Mouse (Mus musculus) left cerebral cortex, postnatal 25 days (tissue): ENCODE data around the gene Sema5a. TPM values are rescaled to one million over a fixed set of nuclear protein-coding genes. Genes with fewer than 3 reads are reported as not detected.
"Not testable (repeated sequence)": the region's sequence is repeated elsewhere in the genome, so short reads cannot be mapped to it uniquely, and the experiment has no call there.

Source experiments
- DNase-seq, 2 experiments: peaks; one replicate each; pipeline ENCODE4 v3.0.0; 2022; ENCODE audit warnings: low spot score in 2 of 2, mixed read lengths in 1 of 2
- intact Hi-C: fragments of 180-260 bp; cut with DNase I; formaldehyde crosslinking; loops from one replicate; pipeline ENCODE4 v1.15.1; 2025
- total RNA-seq, 2 experiments: library from RNA; stranded (reverse); gene quantifications; 2 replicates each; pipeline ENCODE4 v1.2.3; 2021

Sema5a gene
- total RNA-seq: 10 to 100 TPM; 22.7 to 28.7 TPM

DNA sequence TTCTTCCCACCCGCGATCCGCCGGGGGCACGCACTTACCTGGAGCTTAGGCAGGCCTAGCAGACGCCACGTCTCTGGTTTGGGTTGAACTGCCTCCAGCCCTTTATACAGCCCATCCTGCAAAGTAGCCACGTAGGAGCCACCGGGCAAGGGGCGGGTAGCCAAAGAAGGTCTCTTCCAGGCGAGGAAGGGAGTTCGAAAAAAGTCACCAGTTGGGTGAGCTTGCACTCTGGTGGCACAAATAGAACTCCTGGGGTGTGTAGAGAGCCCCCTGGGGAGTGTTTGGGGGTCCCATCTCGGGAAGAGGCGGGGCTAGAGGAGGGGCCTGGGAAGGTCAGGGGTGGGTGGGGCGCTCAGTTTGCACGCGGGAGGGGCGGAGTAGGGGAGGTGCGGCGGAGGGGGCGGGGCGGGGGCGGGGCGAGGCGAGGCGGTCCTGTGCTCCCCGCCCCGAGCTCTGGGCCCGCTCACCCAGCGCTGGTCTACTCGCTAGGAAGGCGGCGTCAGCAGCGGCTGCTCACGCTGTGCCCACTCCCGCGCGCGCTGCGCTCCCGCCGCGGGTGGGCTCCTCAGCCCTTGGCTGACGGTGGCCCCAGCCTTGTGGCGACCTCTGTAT lies at the start of gene Sema5a:
TSS of gene Sema5a (plus strand) at position 467 of the 612 bp plus-strand sequence.
- DNase-seq: peak; percentile 35 to 46
- intact Hi-C loops: loop anchor here (5.0 to 10.0 kb wide), 3 partner anchors 242 to 632 kb away; no protein-coding TSS in a partner anchor

DNA sequence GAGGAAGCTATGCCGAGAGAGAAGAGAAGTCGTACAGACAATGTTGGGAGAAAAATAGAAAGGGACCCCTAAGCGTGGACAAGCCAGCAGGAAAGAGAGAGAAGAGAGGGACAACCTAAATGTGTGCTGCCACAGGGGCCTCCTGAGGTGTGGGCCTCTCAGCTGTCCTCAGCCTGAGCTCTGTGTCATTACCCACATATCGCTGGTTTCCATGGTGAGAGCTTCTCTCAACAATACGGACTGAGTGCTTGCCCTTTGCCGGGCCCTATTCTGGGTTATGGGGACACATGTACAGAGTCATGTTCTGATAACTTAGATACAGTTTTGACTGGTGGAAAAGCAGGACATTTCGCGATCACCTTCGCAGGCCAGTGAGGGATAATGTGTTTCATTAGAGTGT lies 46.5 kb upstream of the Sema5a start:
- DNase-seq: no peak
- intact Hi-C loops: no loop called here

DNA sequence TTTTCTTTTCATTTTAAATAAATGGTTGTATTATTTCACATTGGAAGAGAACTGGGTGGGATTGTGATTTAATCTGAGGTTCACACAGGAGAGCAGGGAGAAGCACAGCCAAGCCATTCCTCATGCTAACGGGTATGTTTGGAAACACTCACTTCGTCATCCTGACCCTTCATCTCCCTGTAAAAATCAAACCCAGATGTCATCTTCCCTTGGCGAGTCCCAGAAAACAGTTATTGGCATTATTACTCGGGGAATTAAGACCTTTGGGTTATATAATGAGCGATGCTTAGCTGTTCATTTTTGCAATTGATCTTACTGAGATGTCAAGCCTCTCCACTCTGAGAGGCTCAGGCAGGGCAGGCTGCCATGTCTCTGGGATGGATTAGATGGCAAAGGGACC lies 46.0 kb upstream of the Sema5a start:
- intact Hi-C loops: no loop called here
- no peak for DNase-seq

DNA sequence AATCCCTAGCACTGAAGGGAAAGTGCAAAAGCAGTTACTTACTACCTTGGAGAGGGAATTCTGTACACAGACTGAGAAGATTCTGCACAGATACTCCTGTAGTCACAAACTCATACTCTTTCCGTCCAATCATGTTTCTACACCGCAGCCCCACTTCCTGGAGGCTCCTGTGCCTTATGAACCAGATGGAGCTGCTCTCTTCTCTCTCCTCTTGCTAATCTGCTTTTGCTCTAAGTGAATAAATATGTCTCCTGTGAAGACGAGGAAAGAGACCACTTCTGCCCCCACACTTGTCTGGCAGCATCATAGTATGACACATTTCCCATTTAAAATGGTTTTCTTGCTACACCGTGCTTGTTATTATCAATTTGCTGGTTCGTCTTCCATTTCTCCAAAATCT lies 41.4 kb upstream of the Sema5a start:
- peak in 1 of 2 experiments; percentile 59 for DNase-seq
- intact Hi-C loops: no loop called here

DNA sequence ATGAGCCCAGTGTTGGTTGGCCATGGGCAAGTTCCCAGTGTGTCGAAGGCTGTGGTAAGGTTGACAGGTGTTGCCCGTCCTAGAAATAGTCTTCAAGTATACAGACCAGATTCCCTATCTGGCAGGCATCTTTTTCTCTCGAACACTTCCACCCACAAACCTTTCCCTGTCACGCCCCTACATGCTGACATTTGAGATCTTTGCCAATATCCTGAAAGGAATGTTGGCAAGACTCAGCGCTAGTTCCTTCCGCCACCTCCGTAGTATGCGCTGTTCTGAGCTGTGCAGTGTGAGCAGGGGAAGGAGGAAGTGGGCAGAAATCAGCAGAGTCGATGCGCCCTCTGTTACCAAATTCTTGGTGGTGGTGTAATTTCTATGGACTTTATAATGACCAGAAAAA lies 39.7 kb upstream of the Sema5a start:
- intact Hi-C loops: no loop called here
- peak; percentile 14 to 72 for DNase-seq

DNA sequence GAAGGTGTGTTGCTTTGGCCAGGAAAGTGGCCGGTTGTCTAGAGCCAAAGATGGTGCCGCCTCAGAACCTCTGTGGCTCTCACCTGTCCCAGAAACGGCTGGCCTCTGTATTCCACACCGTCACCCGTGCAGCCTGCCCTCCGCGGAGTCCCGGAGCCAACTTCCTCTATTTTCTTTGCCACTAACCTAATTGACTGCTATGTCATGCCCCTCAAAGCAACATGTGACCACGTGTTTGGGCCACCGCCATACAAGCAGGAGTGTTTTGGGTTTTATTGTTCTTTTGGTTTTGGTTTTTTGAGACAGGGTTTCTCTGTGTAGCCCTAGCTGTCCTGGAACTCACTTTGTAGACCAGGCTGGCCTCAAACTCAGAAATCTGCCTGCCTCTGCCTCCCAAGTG lies 29.9 kb upstream of the Sema5a start:
- not testable (repeated sequence) for DNase-seq

DNA sequence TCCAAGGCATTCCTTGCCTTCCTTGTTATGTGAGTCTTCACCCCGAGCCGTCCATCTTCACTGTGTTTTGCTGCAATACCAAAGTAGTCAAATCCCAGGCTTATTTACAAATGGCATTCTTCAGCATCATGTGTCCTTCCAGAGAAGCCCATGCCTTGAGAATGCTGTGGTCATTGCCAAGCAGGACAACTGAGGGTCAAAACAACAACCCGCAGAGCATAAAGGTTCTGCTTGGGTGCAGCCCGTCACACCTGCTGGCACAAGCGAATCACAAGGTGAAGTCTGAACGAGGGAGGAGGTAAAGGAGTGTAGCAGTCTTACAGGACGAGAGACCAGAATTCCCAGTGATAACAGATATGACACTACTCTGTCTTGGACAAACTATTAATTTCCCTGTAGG lies 21.6 kb upstream of the Sema5a start:
- intact Hi-C loops: no loop called here

More for the DNA sequence above, 29.9 kb upstream of the Sema5a start:
- intact Hi-C loops: loop anchor here (1.0 kb wide), 1 partner anchor 7 kb away; no protein-coding TSS in a partner anchor

DNA sequence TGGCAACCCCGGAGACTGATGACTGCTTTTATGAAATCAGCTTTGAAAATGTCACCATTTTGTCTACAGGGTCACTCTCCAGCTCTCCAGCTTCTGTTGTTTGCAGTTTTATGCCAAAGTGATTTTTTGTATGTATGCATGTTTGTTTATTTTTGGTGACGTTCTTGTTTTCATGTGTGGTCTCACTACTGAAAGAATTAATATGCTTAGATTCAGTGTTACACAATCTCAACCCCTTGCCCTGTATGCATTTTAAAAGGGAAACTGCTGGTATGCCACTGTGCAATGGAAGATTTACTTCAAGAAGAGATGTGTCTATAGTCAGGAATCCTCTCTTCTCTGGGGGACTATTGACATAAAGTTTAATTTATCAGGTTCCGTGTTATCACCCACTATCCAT lies 19.2 kb upstream of the Sema5a start:
- intact Hi-C loops: no loop called here
- no peak for DNase-seq

More for the DNA sequence above, 21.6 kb upstream of the Sema5a start:
- no peak for DNase-seq

DNA sequence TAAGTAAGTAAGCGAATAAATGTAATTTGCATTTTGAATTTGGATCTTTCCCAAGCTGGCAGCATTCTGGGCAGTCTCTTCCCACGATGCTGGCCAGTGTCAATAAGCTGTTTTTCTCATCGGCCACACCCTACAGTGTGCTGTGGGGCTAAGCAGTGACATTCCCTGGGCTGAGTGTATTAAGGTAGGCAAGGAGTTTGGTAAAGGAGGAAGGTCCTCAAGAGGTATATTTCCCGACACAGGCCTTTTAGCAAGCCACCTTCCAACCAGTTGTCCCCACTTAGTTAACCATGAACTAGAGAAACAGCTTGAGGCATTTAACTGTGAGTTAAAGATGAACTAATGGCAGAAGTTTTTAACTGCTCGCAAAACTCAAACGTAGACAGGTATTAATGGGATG lies 18.2 kb upstream of the Sema5a start:
- intact Hi-C loops: no loop called here
- DNase-seq: no peak

DNA sequence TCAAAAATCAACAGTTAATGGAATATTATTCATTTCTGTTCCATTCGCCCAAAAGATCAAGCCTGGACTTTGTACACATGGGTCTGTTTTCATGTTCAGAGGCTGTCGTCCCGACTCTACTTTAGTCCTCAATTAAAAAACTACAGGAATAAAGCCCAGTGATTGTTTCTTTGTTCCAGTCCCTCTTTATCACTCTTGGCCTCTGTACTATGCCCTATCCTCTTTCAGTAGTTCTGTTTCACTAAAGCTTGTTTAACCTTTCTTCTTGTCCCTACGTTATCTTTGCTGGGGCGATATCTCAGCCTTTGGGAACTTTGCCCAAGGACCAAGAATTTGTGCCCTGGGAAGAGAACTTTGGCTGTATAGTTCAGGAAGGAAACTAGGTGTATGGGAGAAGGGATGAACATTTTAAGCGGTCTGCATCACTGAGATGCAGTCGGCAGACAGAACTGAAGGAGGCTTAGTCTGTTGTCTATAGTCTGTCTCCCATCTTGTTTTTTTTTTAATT lies 17.7 kb upstream of the Sema5a start:
- DNase-seq: no peak
- intact Hi-C loops: no loop called here

DNA sequence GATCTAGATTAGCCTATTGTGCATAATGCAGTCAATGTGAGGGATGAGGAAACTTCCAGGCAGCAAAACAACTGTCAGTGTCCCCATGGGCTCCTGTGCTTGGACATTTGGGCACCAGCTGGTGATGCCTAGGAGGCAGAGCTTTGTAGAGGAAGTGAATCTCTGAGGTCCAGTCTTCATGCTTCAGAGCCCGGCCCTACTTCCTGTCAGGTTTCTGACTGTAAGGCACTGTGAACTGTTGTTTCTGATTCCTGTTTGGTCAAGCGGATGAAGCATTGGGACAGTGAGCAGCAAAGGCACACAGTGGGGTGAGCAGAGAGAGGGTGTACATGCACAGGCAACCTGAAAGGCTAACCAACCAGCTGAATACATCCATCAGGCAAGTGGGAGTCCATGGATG lies 14.5 kb upstream of the Sema5a start:
- no peak for DNase-seq
- intact Hi-C loops: no loop called here

DNA sequence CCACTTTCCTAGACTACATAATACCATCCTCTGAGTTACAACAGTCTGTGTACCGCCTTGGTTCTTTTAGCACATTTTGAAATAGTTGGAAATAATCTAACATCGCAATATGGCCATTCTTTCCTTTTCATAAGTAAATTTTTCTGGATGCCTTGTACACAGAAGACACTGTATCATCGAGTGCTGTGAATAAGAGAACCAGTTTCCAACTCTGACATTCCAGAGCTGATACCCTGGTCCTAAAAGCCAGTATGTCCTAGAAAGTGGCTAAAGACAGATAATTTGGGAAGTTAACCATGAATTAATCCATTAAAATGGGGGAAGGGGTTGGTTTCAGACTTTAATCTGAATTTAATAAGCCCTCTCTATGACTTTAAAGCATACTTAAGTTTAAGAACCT lies 12.4 kb upstream of the Sema5a start:
- no peak for DNase-seq
- intact Hi-C loops: no loop called here

DNA sequence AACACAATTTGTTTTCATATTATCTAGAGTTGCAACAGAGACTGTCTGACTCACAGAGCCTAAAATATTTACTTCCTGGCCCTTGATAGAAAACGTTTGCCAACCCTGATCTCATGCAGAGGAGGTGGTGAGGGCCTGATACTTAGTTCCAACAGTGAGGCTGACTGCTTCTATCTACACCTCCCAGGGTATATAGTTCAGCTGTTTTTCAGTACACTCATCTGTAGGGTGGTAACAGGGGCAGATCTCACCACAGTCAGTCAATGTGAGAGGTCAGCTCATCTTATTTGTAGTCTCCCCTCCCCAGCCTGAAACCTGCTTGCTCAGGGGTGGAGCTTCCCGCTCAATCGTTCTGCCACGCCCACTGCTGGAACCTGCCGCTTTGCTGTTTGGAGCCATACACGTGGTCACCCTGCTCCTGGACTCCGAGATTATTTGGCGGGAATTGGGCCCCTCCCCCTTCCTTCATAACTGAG lies 11.9 kb upstream of the Sema5a start:
- intact Hi-C loops, DNase-seq: not testable (repeated sequence)

DNA sequence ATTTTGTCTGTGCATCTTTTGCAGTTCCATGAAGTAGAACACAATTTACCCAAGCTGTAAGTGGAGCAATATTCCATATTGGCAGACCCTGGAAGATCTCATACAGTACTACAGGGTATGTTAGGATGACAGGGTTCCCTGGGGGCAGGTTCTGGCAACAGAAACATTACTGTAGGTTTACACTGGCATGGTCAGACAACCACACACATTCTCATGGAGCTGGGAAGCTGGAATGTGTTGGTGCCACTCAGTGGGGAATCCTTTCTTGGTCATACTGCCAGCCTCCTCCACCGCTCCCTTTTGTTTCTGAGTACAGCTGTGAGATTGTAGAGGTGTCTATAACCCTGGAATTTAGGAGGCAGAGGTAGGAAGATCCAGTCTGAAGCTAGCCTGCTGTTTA lies 11.2 kb upstream of the Sema5a start:
- no peak for DNase-seq
- intact Hi-C loops: no loop called here

DNA sequence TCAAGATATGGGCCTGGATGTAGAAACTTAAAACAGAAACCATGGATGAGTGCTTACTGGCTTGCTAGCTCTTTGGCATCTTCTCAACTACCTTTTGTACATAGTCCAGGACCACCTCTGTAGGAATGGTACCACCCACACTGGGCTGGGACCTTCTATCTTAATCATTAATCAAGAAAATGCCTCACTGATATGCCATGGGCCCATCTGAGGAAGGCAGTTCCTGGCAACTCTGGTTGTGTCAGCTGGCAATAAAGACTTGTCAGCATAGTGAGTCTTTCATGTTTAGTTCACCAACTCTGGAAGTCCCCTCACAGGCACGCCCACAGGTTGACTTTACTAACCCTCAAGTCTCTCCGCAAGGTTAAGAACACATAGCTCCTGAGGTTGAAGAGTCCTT lies 5.5 kb upstream of the Sema5a start:
- no peak for DNase-seq
- intact Hi-C loops: loop anchor here (5.0 kb wide), 1 partner anchor 227 kb away; no protein-coding TSS in a partner anchor

DNA sequence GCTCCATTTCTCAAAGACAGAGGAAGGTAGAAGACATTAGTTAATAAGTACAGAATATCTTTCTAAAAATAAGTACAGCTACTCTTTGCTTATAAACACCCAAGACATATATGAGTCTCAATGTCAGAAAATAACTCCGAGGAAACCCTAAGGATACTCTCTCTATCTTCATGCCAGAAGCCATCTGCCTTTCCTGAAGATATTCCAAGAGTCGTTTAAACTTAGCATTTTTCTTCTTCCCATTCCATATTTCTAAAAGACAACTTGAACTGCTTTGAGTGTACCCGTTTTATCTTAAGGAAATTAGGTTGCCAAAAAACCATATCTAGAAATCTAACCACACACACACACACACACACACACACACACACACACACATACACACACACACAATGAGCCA lies 4.5 kb upstream of the Sema5a start:
- peak in 1 of 2 experiments; percentile 29 for DNase-seq
- intact Hi-C loops: loop anchor here (5.0 to 10.0 kb wide), 3 partner anchors 238 to 628 kb away; no protein-coding TSS in a partner anchor

DNA sequence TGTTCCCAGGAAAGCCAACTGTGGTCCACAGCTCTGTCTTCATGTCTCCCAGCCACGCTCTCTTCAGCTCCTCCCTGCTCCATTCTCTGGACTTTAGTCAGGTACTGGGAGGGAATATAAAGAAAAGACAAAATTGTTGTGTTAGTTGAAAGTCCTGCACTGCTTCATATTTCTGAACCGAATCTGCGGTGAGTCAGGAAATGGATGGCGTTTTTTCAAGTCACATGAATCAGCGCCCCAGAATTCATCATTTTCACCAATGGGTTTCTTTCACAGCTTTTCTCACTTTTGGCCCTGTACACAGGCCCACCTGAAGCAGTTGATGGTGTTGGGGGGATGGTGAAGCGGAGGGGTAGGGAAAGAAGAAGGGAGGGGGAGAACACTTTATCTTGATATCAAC lies 2.9 kb upstream of the Sema5a start:
- DNase-seq: no peak
- intact Hi-C loops: loop anchor here (5.0 to 10.0 kb wide), 3 partner anchors 239 to 629 kb away; no protein-coding TSS in a partner anchor

DNA sequence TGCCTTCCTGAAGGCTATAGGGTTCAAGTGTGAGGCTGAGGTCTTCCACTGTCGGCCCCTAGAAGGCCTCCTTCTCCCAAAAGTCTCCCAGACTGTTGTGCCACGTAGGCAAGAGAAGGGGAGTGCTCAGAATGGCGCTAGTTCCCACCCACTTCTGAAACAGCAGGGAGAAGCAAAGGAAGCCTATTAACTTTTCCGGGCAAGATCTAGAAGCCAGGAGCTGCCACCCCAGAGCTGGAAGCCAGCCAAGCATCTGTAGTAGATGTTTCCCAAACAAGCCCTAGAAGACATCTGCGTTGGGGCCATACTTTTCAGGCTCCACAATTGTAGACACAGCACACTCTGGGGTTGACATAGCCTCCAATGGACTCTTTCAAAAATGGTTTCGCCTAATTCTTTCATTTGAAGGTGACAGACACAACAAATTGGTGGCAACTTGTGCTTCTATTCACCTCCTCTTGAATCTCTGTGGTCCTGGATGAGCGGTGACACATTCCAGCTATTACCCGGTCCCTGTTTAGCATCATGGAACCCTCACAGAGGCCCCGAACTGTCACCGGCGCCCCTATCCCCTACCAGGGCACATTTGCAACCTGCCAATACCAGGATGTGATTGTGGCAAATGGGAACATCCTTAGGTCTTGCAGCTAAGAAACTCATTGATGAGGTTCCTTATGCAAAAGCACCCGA lies 1.4 kb upstream of the Sema5a start:
- intact Hi-C loops: loop anchor here (5.0 to 10.0 kb wide), 3 partner anchors 241 to 631 kb away; no protein-coding TSS in a partner anchor
- no peak for DNase-seq

DNA sequence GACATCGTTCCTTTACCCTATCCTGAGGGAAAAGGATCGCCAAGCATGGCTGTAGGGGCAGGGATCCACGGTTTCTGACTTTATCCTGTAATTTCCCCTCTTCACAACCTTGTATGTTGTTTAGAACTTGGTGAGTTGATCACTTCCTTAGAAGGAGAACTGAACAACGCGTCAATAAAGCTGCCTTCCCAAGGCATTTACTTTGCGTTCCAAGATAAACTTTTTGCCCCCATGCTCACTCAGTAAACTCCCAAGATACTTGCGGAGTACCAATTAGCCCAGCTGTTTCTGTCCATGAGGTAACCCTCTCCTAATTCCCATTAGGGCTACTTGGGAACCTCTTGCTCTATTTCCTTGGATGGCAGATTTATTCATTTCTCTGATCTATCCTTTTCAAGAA lies 786 bp upstream of the Sema5a start:
- no peak for DNase-seq
- intact Hi-C loops: loop anchor here (5.0 to 10.0 kb wide), 3 partner anchors 242 to 632 kb away; no protein-coding TSS in a partner anchor
